Mouse (Mus musculus) lung, adult 2 months (tissue): ENCODE data around the gene Lmcd1. TPM values are rescaled to one million over a fixed set of nuclear protein-coding genes. Genes with fewer than 3 reads are reported as not detected.

Source experiments
- DNase-seq: peaks from one replicate; pipeline ENCODE4 v3.0.0; 2022
- H3K4me1 ChIP-seq: fragments of 200-500 bp; 2 replicates; pipeline ENCODE4 v1.6.1; 2011; ENCODE audit warnings: low read length; ENCODE audit not compliant: control insufficient read depth, insufficient read depth
- H3K4me3 ChIP-seq: fragments of 200-500 bp; replicated peaks from 2 replicates; pipeline ENCODE3; 2011; ENCODE audit warnings: low read depth, mild to moderate bottlenecking, control low read depth, low read length; ENCODE audit errors: extremely low read depth
- CTCF ChIP-seq: fragments of 200-500 bp; IDR thresholded peaks from 2 replicates; pipeline ENCODE4 v1.5.1; 2011; ENCODE audit warnings: mild to moderate bottlenecking, low read length, control low read depth; ENCODE audit not compliant: insufficient read depth
- POLR2A ChIP-seq: fragments of 200-500 bp; IDR thresholded peaks from 2 replicates; pipeline ENCODE4 v1.6.1; 2011; ENCODE audit warnings: low read depth, mild to moderate bottlenecking, control low read depth, low read length, borderline replicate concordance; ENCODE audit errors: extremely low read depth
- WGBS: fragments of 180-500 bp; shearing (Covaris S2); methylation state at CpG from one replicate; pipeline ENCODE4 v1.1.7; 2018; 5-methylcytosine and 5-hydroxymethylcytosine counted together
- polyA plus RNA-seq: library from polyadenylated mRNA; depleted of rRNA; stranded (reverse); fragments of >200 nt; gene quantifications from 2 replicates; pipeline ENCODE4 v1.2.3, GENCODE M21; 2012

Gene Lmcd1
- polyA plus RNA-seq, 1 experiment = 13.6 TPM

DNA sequence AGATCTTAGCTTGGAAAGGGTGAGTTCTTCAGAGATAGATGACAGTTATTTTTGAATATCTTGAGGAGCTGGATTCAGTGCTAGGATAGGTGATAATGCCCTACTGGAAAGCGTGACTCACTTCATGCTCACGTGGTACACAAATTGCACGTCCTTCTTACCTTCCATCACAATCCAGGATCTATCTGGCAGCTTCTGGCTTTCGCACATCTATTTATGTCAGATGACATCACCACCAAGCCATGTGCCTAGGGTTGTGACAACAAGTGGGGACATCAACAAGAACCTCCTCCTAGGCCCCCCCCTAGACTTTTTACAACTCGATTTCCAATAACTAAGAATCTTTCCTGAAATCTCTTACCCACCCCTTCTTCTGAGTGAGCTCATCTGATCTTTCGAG, 17.0 kb upstream of the Lmcd1 start:
- no peak overlapping the region for H3K4me3 ChIP-seq
- whole genome bisulfite sequencing = 80% methylated on average over 6 of the region's 6 CpGs
- TF ChIP-seq CTCF (no peak), POLR2A (no peak)

DNA sequence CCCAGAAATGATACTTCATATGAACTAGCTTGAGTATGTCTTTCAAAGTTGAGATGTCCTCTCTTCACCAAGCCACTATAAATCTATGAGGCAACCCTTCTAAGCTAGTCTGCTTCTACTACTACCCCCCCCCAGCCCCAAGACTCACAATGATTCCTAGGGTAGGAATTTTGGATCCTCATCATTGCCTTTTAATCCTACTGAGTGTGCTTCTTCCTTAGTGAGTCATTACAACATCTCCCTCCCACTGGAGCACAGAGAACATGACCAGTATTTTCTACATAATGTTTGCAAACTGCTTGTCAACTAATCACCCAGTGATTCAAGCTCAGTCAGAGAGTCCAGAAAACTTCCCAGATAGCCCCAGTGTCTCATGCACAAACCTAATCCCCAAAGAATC, 12.5 kb upstream of the Lmcd1 start:
- Histone ChIP-seq H3K4me3 (no peak overlapping the region), H3K4me1 (no peaks in the 10 kb centered on the region)
- TF ChIP-seq POLR2A (no peak), CTCF (no peak)
- DNase-seq = no peak

More for the DNA sequence above, 17.0 kb upstream of the Lmcd1 start:
- DNase-seq = no peak
- H3K4me1 ChIP-seq = no peaks in the 10 kb centered on the region; the same call in 1 of the 2 replicates

DNA sequence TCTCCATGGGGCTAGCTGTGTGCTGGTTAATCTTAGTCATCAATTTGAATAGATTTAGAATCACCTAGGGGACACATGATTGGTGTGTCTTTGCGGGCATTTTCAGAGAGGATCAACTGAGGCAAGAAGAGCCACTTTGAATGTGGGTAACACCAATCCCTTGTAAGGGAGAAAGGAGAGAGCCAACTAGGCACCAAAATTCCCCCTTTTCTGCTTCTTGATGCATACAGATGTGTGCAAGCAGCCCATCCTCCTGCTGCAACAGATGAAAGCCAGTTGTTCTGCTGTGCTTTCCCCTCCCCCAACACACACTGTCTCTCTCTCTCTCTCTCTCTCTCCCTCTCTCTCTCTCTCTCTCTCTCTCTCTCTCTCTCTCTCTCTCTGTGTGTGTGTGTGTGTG, 9.2 kb upstream of the Lmcd1 start:
- no peak for DNase-seq
- Histone ChIP-seq H3K4me1 (no peaks in the 10 kb centered on the region), H3K4me3 (no peak overlapping the region)
- TF ChIP-seq POLR2A (no peak), CTCF (no peak)
- WGBS = 100% methylated on average over 1 of the region's 1 CpGs

DNA sequence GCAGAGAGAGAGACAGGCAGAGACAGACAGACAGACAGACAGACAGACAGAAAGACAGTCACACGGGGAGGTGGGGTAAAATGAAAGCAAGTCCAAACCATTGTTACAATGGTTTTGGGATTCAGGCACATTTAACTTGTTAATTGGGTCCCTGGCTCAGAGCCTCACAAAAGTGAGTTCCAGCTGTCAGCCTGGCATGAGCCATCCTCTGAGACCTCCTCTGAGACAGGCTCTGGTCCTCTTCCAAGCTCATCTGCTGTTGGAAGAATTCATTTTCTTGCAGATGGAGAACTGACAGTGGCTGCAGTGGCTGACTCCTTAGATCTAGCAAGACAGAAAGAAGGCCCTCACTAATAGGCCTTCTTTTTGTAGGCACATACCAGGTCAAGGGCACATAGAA, 6.9 kb upstream of the Lmcd1 start:
- H3K4me1 ChIP-seq = no peaks in the 10 kb centered on the region
- TF ChIP-seq CTCF (no peak), POLR2A (no peak)
- WGBS = 40% methylated on average over 1 of the region's 1 CpGs
- DNase-seq = no peak
- no peak overlapping the region for H3K4me3 ChIP-seq

DNA sequence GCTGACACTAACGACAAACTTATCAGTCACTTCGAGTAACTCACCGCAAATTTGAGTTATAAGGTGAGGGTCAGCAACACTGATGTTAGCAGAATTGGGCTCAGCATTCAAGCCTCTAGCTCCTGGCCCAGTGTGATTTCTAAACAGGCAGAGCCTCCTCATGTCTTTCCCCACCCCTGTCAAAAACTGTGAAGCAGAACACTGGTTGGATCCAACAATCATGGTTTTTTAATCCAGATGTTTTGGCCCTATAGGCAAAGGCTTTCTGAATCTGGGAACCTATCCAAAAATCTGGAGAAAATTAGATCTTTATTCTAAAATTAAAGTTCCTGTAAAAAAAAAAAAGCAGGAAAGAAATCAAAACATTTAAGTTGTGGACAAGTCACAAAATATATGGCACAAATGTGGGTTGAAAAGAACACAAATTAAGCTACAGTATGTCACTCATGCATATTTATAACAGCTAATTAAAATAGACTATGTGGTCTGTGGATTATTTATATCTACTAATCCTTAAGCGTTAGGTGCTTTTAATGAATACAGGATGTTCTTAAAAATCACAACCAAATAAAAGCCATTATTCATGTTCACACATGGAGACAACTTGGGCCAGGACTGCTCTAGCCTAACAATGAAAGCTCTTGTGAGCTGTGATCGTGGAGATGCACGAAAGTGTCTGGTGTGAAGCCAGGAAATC, 5.7 kb upstream of the Lmcd1 start:
- Histone ChIP-seq H3K4me1 (no peaks in the 10 kb centered on the region), H3K4me3 (no peak overlapping the region)
- no peak for DNase-seq
- whole genome bisulfite sequencing = 72% methylated on average over 6 of the region's 6 CpGs
- TF ChIP-seq CTCF = no peak
- no peak for TF ChIP-seq POLR2A

DNA sequence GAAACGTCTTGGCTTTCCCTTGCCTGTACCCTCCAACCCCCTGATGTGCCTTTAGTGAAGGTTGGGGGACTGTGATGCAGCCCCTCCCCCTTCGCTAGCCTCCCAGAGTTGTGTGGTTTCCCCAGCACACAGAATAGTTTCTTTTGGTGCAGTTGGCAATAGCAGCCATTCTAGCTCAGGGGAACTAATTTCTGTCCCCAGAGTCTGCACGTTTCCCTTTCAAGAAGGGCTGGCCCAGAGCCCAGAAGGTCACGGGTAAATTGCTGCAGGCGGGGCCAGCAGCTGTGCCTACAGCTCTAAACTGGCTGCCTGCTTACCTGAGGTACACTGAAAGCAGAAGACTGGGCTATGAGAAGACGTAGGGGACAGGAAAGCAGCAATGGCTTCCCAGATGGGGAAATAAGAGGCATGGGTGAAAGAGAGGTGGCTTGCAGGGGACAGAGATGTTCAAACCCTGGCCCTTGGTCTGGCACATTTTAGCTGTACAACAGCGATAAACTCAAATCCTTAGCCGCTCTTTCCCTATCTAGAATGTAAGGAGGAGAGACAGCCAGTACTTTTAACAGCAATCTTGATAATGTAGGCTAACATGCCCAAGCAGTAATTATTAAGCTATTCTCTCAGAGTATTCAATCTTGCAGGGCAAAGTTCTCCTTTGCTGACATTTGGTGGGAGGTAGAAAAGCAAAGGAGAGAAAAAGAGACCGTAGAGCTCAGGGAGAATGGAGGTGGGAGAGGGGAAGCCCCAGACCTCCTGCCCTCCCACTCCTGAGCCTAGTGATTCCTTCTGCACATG, 900 bp downstream of the Lmcd1 start:
- peak; percentile 77 for DNase-seq
- peak overlapping the region; percentile 50 for H3K4me3 ChIP-seq
- peaks cover 2% of the 10 kb centered on the region for H3K4me1 ChIP-seq
- WGBS = 30% methylated on average over 9 of the region's 9 CpGs
- no peak for TF ChIP-seq POLR2A
- TF ChIP-seq CTCF = no peak

DNA sequence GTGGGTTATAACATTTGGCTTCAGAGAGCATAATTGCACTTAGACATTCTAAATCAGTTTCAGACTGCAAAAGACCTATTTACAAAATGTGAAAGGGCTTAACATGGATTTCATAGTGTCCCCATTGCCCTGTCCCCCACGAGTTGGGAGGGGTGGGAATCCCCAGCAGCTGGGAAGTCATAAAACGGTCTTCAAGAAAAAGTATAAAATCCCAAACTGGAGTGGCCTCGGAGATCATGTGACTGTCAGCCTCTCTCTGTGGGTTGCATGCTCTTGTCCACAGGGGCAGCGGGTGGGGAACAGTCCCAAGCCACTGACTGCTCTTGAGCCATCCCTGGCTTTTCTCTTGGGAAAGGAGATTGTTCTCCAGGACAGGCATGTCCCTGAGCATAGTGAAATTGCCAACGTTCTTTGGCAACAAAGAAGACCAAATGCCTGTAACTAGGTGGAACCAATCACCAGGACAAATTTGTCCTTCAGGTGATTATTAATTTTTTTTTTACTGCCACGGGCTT, 2.2 kb downstream of the Lmcd1 start:
- WGBS = 72% methylated on average over 6 of the region's 6 CpGs
- peaks cover 2% of the 10 kb centered on the region for H3K4me1 ChIP-seq
- no peak for DNase-seq
- H3K4me3 ChIP-seq = peak overlapping the region; percentile 34
- TF ChIP-seq POLR2A (no peak), CTCF (no peak)

DNA sequence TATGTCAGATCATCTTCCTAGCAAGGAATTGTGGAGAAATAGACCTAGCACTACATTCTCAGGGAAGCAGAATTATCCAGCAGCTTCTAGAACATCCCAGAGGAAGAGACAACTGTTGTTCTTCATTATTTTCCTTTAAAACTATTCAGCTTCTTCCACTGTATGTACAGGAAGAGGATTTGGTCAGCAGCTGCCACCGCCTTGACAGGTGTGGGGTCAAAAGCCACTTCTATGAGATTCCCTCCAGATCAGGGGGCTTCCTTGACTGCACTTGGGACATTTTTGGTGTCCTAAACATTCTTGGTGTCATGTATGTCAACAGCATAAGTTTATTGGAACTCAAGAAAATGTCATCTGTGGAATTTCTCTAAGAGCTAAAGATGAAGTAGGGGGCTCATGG, 5.2 kb downstream of the Lmcd1 start:
- Histone ChIP-seq H3K4me3 (no peak overlapping the region), H3K4me1 (no peaks in the 10 kb centered on the region; the same call in 1 of the 2 replicates)
- 82% methylated on average over 1 of the region's 1 CpGs for WGBS
- no peak for TF ChIP-seq POLR2A
- TF ChIP-seq CTCF = no peak
- no peak for DNase-seq

DNA sequence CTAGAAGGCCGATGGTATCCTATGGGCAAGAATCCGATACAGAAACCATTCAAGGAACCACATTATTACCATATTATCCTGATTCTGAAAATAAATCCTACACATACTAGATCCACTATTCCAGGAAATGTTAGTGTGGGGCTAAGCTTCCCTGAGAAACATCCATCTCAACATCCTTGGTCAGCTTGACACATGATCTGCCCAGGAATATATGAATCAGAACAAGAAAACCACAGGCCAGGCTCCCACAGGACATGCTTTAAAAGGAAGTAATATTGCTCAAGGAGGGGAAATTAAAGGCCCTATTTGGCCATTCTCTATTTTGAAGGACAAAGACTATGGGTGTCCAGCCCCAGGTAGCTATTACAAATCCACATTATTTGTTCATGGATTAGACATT, 6.6 kb downstream of the Lmcd1 start:
- Histone ChIP-seq H3K4me1 (no peaks in the 10 kb centered on the region), H3K4me3 (no peak overlapping the region)
- TF ChIP-seq POLR2A (no peak), CTCF (no peak)
- DNase-seq = no peak
- 95% methylated on average over 2 of the region's 2 CpGs for WGBS

DNA sequence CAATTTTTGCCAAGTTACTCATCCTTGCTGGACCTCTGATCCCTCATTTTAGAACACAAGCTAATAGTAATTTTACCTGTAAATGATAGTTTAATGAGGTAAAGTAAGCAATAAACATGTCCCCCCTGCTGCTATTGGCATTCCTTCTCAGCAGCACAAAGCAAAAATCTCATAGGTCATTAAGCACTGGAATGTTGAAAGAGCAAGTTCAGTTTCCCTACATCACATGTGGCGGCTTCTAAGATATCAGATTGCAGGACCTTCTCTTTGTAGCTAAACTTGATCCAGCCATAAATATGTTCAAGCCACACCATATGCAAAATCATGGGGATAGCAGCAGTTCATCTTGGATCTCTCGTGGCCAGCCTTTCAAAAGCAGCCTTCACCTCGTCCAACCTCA, 7.4 kb downstream of the Lmcd1 start:
- H3K4me3 ChIP-seq = no peak overlapping the region
- TF ChIP-seq POLR2A = no peak
- no peak for DNase-seq
- no peaks in the 10 kb centered on the region for H3K4me1 ChIP-seq
- WGBS = 78% methylated on average over 3 of the region's 3 CpGs
